Mouse (Mus musculus): ENCODE results near the gene Gm45753. TPM values are rescaled to one million over a fixed set of nuclear protein-coding genes. Genes with fewer than 3 reads are reported as not detected.
"Not testable (repeated sequence)": the region's sequence is repeated elsewhere in the genome, so short reads cannot be mapped to it uniquely, and the experiment has no call there.

Gene Gm45753
- not detected in 2 replicates for polyA plus RNA-seq (2012; rRNA removed)

DNA sequence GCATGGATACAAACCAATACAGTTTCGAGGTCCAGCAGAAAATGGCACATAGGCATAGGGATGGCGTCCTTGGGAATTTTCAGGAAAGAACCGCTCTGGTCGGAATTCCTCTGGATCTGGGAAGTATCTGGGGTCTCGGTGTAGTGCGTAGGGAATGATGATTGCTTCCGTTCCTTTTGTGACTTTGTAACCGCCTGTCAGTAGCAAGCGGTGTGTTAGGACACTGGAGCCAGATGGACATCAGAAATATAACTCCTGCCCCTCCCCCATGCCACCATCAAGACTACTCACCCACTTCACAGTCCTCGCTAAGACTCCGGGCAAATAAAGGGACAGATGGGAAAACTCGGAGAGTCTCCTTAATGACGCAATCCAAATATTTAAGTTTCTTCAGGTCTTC lies at the start of gene Gm45753:
Gm45753 (minus strand) TSS at position 101 of the 400 bp plus-strand sequence.
- no peak for DNase-seq (ENCODE audit: low spot score)

- no peak for DNase-seq (ENCODE audit: low spot score)
These were observed 47.5 kb upstream of the Gm45753 start for GRCm38 (mm10) chr8:45355809-45356208.

- DNase-seq (ENCODE audit: low spot score) = peak; percentile 40
These were observed 36.8 kb upstream of the Gm45753 start for GRCm38 (mm10) chr8:45345031-45345430.

DNA sequence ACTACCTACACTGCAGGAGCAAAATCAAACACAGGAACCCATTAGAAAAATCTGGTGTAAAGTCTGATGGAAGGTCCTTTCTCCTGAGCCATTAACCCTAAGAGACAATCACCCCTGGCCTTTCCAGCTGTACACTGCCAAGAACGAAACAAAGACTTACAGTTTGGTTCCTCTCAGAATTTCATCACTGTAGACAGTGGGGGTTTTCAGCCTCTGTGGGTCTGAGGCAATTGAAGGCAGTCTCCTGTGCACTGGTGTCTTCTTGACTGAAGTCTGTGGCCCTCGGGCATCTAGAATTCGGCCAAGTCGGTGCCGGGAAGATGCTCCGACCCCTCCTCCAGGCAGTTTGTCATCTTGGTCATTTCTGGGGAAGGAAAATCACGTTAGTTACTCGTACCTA lies 36.0 kb upstream of the Gm45753 start:
- DNase-seq (ENCODE audit: low spot score) = no peak

GRCm38 (mm10) chr8:45341630-45342628 lies 33.7 kb upstream of the Gm45753 start:
- no peak for DNase-seq (ENCODE audit: low spot score)

DNA sequence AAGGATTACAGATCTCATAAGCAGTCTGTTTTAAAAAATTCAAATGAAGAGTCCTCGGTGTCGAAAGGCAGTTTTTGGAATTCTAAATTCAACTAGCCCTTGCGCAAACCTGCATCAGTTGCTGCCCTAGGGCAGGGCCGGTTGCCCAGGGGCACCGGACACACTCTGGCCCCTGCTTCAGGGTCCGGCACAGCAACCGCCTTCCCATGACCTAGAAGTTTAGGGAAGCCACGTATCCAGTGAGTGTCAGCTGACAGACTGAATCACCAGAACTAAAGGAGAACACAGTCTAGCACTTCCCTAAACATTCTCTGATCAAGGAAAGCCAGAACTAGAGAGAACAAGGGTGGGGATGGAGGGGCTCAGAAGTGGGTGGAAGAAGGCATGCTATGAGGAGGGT lies 25.2 kb upstream of the Gm45753 start:
- DNase-seq (ENCODE audit: low spot score) = no peak

- DNase-seq (ENCODE audit: low spot score) = peak; percentile 54
These were observed 24.6 kb upstream of the Gm45753 start, which contains the start of gene Cyp4v3 for GRCm38 (mm10) chr8:45332685-45333409. Gene Cyp4v3, minus strand, starts transcription at chr8:45333216.

GRCm38 (mm10) chr8:45330856-45331255 lies 22.6 kb upstream of the Gm45753 start:
- DNase-seq (ENCODE audit: low spot score) = no peak

- DNase-seq (ENCODE audit: low spot score) = no peak
These were observed 21.1 kb upstream of the Gm45753 start for GRCm38 (mm10) chr8:45329206-45329980.

DNA sequence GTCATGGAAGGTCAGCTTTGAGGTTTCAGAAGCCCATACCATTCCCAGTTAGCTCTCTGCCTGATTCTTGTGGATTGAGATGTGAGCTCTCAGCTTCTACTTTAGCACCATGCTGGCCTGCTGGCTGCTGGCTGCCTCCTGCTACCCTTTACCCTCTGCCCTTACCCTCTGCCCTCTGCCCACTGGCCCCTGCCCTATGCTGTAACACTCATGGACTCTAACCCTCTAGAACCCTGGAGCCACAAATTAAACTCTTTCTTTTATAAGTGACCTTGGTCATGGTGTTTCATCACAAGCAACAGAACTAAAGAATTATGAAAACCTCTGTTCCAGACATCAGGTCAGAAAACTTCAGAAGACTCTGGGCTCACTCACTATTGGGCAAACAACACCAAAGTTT lies 18.8 kb upstream of the Gm45753 start:
- not testable (repeated sequence) for DNase-seq (ENCODE audit: low spot score)

DNA sequence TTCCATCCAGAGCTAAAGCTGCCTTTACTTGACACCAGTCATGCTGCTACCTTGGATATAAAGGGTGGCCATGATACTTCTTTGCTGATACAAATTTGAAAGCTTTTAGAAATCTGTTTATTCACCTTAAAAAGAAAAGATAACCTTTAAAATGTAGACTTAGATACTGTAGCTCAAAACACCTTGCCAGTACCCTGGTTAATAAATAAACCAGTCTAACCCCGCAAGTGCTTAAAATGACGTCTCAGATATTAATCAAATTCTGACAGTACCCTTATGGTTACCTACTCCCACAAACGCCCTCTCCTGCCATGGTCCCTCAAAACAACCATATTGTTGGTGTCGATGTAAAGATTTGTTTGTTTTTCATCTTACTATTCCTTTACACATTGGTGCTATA lies 15.9 kb upstream of the Gm45753 start:
- DNase-seq (ENCODE audit: low spot score) = no peak

DNA sequence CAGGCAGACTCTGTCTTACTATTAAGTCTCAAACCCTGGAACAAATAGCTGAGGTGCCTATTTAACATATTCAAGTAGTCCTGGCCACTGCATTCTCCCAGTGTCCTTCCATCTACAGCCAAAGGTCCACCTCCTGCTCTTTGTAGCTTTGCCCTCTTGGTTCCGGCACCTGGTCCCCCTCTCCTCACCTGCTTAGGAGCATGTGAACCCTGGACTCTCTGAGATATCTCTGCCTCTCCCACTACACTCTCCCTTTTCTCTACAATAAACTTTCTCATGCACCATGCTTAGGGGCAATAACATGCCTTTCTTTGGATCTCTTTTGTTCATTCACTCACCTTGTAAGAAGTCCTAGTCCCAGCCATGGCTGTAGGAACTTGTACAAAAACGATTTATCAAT lies 13.1 kb upstream of the Gm45753 start:
- DNase-seq (ENCODE audit: low spot score) = no peak

- no peak for DNase-seq (ENCODE audit: low spot score)
These were observed 12.7 kb upstream of the Gm45753 start for GRCm38 (mm10) chr8:45320930-45321329.

GRCm38 (mm10) chr8:45310967-45311366 lies 2.7 kb upstream of the Gm45753 start:
- no peak for DNase-seq (ENCODE audit: low spot score)

GRCm38 (mm10) chr8:45305479-45305878 lies 2.8 kb downstream of the Gm45753 start:
- no peak for DNase-seq (ENCODE audit: low spot score)

- DNase-seq (ENCODE audit: low spot score) = no peak
These were observed 3.9 kb downstream of the Gm45753 start for GRCm38 (mm10) chr8:45304354-45304753.

- no peak for DNase-seq (ENCODE audit: low spot score)
These were observed 5.9 kb downstream of the Gm45753 start for GRCm38 (mm10) chr8:45302390-45302789.

GRCm38 (mm10) chr8:45295276-45295675 lies 13.0 kb downstream of the Gm45753 start:
- no peak for DNase-seq (ENCODE audit: low spot score)

GRCm38 (mm10) chr8:45294687-45295086 lies 13.6 kb downstream of the Gm45753 start, which contains the start of gene Klkb1:
Gene Klkb1, minus strand, starts transcription at chr8:45294859.
- no peak for DNase-seq (ENCODE audit: low spot score)

DNA sequence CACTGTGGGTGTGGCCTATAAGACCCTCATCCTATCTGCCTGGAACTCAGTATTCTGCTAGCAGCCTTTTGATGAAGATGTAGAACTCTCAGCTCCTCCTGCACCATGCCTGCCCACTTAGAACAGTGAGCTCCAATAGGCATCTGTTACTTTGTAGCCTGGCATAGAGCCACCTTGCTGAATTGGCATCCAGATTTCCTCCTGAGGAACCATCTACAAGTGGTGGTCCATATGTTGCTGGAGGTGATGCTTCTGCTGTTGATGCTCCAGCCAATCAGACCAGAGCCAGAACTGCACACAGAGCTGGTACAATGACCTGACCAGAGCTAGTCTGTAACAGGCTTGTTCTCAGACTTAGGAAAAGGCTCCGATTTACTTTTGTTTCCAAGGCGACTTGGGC lies 16.5 kb downstream of the Gm45753 start:
- no peak for DNase-seq (ENCODE audit: low spot score)

GRCm38 (mm10) chr8:45281630-45282029 lies 26.6 kb downstream of the Gm45753 start:
- DNase-seq (ENCODE audit: low spot score) = no peak

DNA sequence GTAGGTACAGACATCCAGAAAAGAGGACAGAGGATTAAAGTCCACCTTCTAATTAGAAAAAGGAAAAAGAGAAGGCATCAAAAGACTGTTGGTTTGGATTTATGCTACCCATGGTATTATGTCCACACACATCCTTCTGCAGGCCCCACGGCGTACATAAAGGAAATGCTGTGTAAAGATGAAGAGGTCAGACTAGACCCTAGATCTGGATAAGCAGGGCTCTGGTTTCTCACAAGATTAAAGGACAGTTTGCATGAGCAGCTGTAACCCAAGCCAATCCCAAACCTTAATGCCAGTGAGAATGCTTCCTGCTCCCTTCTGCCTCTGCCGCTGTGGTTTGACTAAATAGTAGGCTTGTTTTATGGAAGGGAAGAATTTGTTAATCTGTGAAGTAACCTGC lies 30.8 kb downstream of the Gm45753 start:
- DNase-seq (ENCODE audit: low spot score) = no peak

Measured in urinary bladder, adult 2 months (tissue).